Mouse (Mus musculus) cerebellum, postnatal 4 days (tissue): ENCODE data around the gene Arl15.
"Not testable (repeated sequence)": the region's sequence is repeated elsewhere in the genome, so short reads cannot be mapped to it uniquely, and the experiment has no call there.

Experiments
- DNase-seq, 2 experiments: peaks; one replicate each; pipeline ENCODE4 v3.0.0; 2022; ENCODE audit warnings: low spot score in 2 of 2, mixed read lengths in 1 of 2

The Arl15 gene

DNA sequence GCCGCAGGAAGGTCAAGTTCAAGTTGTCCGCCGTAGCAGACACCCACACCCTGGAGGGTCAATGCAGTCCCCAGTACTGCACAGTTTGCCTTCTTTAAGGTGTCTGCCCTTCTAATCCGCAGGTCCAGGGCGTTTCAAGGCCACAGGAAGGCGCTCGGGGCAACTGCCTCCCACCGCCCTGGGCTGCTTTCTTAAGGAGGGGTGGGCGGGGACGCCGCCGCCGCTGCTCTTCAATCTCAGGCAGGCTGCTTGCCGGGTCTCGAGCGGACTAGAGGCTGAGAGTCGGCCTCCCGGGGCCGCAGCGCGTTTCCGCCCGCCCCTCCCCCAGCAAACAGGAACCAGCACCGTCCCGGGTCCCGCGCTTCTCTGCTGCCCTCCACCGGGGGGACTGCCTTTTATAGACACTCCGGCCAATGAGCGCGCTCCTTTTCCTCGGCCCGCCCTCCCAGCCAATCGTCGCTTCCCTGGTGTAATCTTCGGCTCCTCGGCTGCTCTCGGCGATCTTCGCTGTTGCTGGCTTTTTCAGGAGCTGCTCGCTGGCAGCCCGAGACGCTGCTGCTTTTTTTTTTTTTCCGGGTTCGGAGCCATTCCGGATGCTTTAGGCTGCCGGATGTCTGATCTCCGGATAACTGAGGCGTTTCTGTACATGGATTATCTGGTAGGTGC lies at the start of gene Arl15:
Gene Arl15, plus strand, starts transcription at position 467 of the 666 bp plus-strand sequence.
- peak; percentile 99 for DNase-seq

DNA sequence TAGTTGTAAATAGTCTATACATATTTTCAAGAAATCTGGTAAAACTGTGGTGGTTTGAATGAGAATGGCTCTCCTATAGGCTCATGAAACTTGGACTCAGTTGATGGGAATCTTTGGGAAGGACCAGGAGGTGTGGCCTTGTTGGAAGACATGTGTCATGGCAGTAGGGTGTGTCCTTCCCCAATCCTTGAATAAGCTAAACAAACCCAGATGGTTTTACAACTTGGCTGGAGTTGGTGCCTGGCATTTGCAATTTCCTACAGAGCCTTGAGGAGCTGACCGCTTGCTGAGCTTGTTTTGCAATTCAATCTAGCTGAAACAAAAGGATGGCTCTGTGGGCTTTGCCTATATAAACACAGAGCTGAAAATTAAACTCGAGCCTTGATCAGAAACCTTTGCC lies 49.0 kb upstream of the Arl15 start:
- no peak for DNase-seq

DNA sequence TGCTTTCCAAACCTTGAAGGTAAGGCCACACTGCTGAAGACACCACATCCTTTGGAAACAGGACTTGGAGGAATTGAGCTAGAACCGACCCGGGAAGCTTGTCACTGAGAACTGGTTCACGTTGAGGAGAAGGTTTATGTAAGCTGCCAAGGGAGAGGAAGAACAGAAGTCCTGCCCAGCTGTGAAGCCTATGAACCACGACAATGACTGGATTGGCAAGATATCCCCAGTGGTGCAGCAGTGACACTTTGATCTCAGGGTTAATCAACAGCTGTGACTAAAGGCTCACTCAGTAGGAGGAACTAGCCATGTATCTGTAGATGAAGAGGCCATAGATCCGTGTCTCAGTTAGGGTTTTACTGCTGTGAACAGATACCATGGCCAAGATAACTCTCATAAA lies 43.5 kb upstream of the Arl15 start:
- DNase-seq, result no peak

DNA sequence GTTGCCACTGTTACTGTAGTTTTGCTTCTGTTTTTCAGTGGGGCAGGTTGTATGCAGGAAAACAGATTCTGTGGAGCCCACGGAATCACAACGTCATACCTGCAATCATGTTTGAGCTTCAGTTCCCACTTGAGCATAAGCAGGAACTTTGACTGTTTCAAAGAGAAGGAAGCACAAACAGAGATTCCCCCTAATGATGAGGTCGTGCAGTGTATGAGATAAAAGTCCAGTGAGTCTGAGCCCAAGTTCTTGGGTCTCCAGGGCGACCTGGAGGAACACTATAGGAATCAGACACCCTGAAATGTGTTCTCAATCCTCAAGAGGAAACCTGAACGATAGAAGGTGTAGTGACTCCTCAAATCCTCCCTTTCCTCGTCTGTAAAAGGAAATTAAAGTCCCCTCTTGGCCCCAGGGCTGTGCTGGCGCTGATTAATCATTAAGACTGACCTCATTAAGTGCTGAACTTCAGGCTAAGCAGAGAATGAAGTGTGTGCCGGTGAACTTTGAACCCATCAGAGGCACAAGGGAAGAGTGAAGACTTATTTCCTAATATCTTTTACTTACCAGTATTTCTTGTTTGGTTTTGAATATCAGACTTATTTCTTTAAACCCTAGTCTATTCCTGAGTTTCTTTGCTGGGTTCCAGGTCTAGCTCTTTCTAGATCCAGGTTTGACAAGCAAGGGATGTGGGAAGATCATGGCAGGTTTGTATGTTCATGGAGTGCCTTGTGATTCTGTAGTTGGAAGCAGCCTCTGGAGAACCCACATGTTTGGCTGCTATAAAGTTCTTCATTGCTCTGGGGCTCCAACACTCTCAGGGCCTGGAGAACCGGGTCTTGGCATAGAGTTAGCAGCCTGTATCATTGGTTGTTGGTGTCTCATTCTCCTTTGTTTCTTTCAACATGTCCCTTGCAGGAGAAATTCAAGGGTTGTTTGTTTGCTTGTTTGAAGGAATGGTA lies 39.3 kb upstream of the Arl15 start:
- no peak for DNase-seq

DNA sequence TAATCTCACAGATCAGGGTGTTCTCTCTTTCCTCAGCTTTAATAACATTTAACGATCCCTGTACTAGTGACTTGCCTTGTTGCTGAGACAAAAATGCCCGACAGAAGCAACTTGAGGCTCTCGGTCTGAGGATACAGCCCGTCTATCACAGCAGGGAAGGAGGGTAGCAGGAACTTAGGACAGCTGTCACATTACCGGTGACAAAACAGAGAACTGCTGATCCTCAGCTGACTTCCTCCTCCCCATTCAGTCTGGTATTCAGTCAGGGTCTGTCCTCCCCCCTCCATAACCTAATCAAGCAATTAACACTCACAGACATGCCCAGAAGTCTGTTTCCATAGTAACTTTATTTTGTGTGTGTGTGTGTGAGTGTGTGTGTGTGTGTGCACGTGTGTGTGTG lies 38.5 kb upstream of the Arl15 start:
- no peak for DNase-seq

DNA sequence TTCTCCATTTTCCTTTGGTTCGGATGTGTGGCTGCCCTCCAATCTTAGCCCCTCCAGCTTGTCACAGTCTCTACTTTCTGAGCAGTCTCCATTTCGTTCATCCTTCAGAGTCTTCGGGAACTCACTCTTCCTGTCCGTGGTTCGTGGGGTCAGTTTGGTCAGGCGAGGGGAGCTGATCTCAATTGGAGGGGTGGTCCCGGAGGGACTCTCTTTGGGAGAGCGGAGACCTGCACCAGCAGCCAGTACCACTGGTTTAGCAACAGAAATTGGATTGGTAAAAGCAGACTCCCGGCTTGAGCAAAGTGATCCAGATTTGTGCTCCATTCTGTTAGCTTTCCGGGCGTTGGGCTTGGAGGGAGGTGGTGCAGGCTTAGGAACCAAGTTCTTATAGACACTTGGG lies 32.6 kb upstream of the Arl15 start:
- no peak for DNase-seq

DNA sequence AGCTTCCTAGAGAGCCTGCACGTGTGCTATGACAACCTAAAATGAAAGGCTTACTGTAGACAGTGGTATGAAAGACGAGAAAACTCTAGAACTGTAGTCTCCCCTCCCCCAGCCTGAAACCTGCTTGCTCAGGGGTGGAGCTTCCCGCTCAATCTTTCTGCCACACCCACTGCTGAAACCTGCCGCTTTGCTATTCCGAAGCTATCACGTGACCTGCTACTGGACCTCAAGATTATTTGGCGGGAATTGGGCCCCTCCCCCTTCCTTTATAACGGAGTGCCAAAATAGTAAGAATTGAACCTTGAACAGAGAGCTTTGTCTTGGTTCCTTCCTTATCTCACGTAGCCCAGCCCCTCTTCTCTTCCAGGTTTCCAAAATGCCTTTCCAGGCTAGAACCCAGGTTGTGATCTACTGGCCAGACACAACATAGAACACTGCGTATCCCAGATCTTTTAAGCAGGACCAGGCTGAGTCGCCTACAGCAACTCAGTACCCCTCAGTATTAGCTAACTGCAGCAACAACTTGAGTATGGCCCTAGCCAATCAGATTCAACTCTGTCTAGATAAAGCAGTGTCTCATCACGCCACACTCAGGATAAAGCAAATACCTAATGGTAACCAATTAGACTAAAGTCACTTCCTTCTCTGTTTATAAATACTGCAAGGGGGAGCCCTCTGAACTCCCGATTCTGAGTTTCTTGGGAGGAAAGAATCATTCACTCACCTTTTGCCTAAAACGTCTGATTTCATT lies 31.4 kb upstream of the Arl15 start:
- DNase-seq, result no peak

DNA sequence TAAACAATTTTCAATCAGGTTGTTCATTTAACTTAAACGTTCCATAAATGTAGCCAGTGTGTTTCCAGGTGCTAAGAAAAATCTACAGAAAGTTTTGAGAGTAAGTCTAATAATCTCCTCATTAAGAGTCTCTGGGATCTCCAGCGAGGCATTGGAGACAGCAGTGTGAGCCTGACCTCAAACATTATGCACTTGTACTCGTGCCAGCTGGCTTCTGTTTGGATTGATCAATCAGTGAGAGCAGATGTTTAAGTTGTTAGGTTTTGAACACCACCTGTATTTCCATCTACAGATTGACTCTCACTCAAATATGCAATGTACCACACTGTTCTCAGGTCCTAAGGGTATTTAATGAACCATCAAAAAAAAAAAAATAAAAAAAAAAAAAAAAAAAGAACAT lies 28.9 kb upstream of the Arl15 start:
- no peak for DNase-seq

DNA sequence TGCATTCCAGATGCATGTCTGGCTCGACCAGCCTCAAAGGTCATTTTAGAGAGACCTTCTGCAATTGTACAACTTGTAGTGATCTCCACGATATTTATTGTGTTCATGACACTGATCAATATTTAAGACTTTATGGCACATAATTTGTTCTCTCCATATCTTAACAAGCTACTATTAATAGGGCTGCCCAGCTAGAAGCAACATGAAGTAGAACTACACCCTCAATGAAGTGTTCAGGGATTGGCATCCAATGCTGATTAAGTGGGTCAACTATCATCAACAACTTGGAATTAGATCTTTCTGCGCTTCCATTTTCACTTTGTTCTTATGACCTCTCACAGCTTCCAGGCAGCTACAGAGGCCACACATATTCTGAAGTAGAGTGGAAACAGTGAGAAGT lies 24.5 kb upstream of the Arl15 start:
- DNase-seq, result no peak

DNA sequence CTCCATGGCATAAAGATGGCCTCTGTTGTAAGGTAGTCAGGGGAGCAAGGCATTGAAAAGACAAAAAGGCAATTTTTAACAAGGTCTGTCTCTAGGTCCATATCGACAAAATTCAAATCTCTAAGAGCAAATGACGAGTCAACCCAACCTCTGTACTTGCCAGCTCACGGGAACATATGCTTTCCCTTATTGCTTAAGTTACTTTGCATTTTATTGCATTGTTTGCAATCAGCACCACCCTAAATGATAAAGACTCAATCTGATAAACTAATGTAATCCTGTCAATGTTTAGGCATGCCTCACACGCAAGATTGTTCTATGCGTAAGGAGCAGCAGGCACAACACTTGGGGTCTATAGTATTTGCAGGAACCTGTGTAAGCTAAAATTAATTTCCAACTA lies 24.0 kb upstream of the Arl15 start:
- no peak for DNase-seq

DNA sequence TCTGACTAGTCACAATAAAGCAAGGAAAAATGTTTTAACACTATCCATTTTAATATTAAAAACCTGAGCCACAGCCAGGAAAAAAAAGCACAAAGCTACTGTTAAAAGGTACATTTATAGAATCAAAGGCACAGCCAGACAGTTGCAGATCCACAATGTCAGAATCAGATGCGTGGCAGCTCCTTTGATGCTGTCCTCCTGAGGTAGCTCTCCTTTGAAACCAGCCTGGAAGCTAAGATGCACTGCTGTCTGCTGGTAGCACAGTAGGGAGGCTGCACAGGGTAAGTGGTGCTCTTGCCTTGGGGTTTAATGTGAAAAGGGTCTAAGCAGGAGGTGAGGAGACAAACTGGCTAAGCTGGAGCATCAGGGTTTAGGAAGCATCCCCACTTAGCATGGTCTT lies 23.0 kb upstream of the Arl15 start:
- DNase-seq, result no peak

DNA sequence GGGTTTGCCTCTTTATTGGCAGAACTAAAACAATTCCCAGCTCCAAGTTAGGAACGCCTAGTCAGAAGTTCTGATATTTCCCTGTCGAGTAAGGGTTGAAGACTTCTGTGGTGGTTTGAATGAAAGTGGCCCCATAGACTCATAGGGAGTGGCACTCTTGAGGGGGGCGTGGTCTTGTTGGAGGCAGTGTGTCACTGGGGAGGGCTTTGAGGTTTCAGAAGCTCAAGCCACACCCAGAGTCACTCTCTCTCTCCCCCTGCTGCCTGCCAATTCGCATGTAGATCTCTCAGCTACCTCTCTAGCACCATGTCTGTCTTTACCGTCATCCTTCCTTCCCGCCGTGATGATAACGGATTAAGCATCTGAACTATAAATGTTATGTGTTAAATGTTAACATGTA lies 19.5 kb upstream of the Arl15 start:
- DNase-seq, result no peak

DNA sequence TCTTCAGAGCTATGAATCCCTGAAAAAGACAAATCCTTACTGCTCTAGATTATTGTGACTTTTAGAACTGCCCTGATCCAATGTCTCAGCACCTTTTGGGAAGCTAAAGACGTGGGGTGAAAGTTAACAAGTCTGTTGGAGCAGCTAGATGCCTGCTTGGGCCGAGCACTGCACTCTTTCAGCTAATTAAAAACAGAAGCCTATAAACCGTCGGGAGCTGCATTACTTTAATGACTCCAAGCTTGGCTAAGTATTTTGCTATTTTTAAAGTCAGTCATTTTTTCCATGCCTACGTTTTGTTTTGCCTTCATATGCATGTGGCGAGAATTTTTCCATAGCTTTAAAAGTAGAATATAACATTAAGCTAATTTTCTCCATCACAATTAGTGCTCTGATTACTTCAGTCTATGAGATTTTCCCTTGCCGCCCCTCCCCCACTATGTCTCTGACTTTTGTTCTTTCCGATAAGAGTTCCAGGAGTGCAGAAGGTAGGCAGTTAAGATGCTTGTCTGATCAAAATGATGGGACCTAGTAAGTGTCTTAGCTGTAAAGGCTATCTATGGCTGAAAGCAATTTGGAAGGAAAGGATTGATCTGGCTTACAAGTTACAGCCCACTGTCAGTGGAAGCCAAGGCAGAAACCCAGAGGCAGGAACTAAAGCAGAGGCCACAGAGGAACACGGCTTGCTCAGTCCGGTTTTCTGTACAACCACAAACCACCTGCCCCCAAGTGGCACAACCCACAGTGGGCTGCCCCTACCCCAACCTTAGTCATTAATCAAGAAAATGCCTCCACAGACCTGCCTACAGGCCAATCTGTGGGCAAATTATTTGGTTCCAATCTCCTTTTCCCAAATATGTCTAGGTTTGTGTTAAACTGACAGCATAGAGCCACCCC lies 18.8 kb upstream of the Arl15 start:
- DNase-seq, result no peak

DNA sequence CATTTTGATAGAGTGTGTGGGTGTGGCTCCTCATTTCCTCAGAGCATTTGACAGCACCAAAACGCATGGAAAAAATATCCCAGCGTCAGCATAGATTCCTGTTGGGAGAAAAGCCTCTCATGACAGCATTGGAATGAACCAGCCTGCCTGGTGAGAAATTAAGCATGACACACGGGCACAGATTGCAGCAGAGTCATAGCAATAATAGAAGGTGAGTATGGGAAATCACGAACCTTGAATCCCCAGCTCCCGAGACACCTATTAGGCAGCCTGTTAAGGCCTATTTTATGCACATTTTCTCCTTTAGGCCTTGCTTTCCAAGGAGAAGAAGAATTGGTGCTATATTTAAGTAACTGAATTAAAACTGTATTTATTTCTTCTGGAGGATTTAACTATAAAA lies 8.5 kb upstream of the Arl15 start:
- no peak for DNase-seq

DNA sequence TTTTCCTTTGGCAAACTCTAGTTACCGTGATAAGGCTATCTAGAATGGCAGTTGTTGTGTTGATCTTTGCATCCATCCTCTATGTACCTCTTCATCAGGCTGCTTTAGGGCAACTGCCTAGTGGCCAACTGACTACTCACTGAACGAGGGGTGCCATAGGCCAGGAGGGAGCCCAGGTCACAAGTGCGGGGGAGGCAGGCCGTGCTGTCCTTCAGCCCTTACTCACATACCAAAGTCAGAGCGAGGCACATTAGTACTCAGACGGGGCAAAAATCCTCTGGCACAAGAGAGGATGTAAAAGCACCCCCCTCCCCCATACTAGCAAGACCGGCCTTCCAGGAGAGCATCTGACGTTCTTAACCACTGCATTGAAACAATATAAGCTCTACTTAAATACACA lies 7.2 kb upstream of the Arl15 start:
- no peak for DNase-seq

DNA sequence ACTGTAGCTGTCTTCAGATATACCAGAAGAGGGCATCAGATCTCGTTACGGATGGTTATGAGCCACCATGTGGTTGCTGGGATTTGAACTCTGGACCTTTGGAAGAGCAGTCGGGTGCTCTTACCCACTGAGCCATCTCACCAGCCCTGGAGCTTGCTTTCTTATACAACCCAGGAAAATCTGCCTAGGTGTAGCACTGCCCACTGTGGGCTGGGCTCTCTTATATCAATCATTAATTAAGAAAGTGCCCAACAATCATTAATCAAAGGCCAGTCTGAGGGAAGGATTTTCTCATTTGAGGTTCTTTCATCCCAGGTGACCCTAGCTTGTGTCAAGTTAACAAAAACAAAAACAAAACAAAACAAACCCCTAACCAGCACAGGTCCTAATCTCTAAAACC lies 4.3 kb upstream of the Arl15 start:
- not testable (repeated sequence) for DNase-seq

DNA sequence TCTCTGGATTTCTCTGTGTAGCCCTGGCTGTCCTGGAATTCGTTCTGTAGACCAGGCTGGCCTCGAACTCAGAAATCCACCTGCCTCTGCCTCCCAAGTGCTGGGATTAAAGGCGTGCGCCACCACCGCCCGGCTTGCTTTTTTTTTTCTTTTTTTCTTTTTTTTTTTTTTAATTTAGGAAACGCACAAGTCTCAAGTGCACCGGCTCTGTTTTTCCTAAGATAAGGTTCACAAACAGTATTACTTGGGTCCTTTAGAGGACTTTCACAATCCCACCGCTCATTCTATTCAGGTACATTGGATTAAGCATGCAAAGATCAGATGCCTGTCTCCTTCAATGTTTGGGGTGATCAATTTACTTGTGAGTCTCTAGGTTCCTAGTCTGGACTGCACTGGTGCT lies 668 bp upstream of the Arl15 start:
- no peak for DNase-seq

DNA sequence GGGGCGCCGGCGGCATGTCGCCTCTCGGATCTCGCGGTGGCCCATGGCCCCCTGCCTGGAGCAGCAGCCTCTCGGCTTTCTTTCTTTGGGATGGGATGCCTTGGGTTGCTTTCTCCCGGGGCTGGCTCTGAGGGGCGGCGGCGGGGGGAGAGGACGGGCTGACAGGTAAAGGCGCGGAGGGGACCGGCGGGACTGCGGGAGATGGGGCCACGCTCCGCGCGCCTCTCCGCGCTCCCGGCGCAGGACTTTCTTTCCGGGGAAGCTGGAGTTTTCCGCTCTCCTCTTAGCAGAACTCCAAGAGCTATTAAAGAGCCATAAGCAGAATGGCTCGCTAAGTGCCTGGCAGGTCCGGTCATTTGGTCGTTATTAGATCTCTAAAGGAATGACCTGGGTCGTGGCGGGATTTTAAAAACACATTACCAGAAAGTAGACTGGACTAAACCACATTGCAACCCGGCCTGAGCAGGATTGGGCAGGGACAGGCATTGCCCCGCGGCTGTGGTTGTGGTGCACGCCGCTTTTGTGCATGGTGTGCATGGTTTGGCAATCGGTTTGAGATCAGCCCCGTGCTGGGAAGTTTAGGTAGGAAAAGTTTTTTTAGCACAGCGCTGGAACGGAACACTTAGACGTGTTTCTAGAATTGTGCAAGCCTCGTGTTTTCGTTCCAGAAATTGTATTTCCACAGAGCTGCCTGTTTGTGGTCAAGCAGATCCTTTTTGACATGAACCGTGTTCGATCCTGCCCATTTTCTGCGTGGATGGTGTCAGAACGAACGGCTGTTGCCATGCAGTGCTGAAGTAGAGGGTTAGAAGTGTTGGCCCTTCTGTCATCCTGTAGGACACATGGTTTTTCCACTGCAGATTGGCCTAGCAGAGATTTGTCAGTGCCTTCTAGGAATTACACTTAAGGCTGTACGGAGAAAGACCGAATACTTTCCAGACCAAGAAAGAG lies 675 bp downstream of the Arl15 start:
- peak in 1 of 2 experiments; percentile 42 for DNase-seq

DNA sequence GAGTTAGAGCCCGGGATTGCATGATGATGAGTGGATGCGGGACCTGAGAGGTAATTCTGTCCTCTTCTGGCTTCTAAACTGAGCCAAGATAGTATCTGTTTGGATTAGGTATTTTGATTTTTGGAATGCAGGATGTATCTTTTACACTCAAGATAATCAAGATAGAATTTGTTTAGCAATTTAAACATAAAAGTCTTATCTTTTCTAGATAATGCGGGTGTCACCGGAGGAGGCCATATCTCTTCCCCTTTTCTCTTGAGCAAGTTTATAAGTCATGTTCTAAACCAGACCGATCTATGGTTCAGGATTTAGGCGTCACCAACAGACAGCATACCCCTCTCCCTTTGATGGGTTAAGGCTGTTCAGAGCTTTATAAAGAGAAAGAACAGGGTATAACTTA lies 3.1 kb downstream of the Arl15 start:
- DNase-seq, result no peak

DNA sequence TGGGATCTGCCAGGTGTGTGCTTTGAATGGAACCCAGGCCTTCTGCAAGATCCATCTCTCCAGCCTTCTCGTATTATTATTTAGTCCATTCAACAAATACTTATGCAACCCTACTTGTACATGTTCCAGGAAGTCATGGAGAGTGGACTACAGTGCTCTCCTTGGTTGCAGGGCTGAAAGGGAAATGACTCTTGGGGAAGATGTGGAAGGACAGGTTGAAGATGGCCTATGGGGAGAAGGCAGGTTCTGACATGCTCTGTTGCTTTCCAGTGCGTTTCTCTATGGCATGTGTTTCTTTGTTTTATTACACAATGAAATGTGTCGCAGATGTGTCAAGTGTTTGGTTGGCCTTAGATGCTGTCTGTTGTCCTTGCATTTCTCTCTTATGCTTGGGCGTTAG lies 5.1 kb downstream of the Arl15 start:
- DNase-seq, result no peak
